Mouse (Mus musculus): ENCODE data around the gene Fam209. TPM values are rescaled to one million over a fixed set of nuclear protein-coding genes. Genes with fewer than 3 reads are reported as not detected.

Fam209 gene
- polyA plus RNA-seq (2016; fragmentation: Nextera tagmentation; extraction: Ambion mirVana) = 0.38 and 0.81 TPM in 2 replicates

DNA sequence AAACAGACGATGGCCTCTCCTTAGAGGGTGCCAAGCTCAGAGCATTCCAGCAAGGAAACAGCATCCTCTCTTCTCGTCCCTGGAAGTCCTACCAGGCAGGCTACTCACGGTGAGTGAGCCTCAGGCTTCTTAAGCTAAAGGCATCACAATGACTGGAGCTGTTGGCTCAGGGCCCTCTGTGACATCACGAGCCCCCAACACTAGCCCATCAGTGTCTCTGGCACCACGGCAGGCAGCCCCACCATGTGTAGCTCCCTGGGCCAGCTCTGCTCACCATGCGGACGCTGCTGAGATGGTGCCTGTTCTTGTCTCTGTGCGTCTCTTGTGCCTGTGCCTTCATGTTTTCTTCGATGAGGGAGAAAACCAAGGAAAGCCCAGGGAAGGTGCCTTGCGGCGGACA is at the start of gene Fam209:
Gene Fam209 (plus strand): TSS at position 203 of the 400 bp plus-strand sequence.
- H3K4me3 ChIP-seq (replicated peaks) = no peak within 1 kb of the TSS
- H3K27ac ChIP-seq = no peak within 1 kb of the TSS
- ATAC-seq (ENCODE audit: low FRiP score) = no peak
- H3K9ac ChIP-seq = no peak within 1 kb of the TSS
- H3K27me3 ChIP-seq = peaks cover 7% of the 10 kb centered on the region; the same call in 1 of the 2 replicates
- H3K9me3 ChIP-seq = no peaks in the 10 kb centered on the region
- no peak within 1 kb of the TSS for H3K4me2 ChIP-seq
- 89% methylated on average over 11 of the region's 11 CpGs for WGBS
- H3K4me1 ChIP-seq = peaks cover 17% of the 10 kb centered on the region; the same call in 1 of the 2 replicates
- H3K36me3 ChIP-seq (replicated peaks) = peaks cover 22% of the 10 kb centered on the region

DNA sequence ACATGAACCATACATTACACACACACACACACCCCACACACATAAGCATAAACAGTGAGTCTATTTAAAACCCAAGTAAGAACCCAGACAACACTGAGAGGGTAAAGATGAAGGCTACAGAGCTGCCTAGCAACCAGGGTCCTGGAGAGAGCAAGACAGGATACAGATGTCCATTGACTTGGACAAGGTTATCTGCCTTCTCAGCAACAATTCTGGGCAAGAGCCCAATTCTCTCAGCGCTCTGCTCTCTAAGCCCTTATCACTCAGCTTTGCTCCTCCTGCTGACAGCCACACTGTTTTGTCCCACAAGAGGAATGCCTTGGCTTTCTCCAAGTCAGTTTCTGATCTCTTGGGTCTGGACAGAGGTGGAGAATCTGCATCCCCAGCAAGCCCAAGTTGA is 41.7 kb upstream of the Fam209 start:
- no peak for ATAC-seq (ENCODE audit: low FRiP score)
- 90% methylated on average over 1 of the region's 1 CpGs for WGBS

DNA sequence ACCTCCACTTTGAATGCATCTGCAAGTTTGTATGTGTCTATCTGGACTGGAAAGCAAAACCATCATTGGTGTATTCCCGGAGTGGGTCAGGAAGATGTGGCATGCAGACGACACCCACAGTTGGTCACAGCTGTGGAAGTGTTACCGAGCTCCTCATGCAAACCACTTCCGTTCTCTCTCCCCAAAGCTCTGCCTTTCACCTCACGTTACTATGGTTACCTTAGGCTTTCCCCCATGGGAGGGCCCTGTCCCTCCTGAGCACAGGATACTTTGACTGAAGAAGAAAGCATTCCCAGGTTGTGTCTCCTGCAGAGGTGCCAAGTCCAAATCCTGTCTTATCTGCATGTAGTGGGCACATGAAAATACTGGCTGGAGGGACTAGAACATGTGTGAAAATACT is 38.6 kb upstream of the Fam209 start:
- Histone ChIP-seq H3K4me2 (no peak overlapping the region), H3K9ac (no peak overlapping the region), H3K27ac (no peak overlapping the region), H3K4me3 (replicated peaks) (no peak overlapping the region), H3K9me3 (no peaks in the 10 kb centered on the region), H3K27me3 (peaks cover 4% of the 10 kb centered on the region; the same call in 1 of the 2 replicates), H3K36me3 (replicated peaks) (no peaks in the 10 kb centered on the region), H3K4me1 (no peaks in the 10 kb centered on the region)
- no peak for ATAC-seq (ENCODE audit: low FRiP score)
- WGBS = 63% methylated on average over 5 of the region's 5 CpGs

More for the DNA sequence above, 41.7 kb upstream of the Fam209 start:
- no peak overlapping the region for H3K27ac ChIP-seq
- no peaks in the 10 kb centered on the region for H3K4me1 ChIP-seq
- no peak overlapping the region for H3K4me2 ChIP-seq
- H3K9ac ChIP-seq = no peak overlapping the region
- H3K9me3 ChIP-seq = no peaks in the 10 kb centered on the region
- peaks cover 4% of the 10 kb centered on the region; the same call in 1 of the 2 replicates for H3K27me3 ChIP-seq
- H3K4me3 ChIP-seq (replicated peaks) = no peak overlapping the region
- H3K36me3 ChIP-seq (replicated peaks) = no peaks in the 10 kb centered on the region

DNA sequence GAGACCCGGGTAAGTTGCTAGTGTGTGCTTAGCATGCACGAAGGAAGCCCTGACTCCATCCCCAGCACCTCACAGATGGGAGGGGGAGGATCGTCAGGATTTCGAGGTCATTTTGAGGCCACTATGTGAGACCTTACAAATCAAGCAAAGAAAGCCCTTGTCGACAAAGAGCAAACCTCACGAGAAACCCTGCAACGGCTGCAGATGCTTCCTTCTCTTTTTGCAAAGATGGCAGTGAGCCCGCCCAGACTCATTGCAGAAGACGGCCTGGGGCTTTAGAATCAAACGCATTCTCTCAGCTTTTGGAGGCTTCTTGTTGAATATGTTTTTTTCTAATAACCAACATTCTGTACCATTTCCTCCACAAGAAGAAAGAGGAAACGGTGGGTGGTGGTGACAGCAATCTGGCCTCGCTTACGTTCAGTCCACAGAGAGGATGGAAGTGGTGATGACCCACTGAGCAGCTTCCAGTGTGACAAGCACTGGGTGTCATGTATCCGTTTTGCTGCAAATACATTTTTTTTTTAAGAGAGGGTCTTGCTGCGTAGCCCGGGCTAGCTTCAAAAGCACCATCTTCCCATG is 34.9 kb upstream of the Fam209 start:
- 79% methylated on average over 16 of the region's 16 CpGs for WGBS

DNA sequence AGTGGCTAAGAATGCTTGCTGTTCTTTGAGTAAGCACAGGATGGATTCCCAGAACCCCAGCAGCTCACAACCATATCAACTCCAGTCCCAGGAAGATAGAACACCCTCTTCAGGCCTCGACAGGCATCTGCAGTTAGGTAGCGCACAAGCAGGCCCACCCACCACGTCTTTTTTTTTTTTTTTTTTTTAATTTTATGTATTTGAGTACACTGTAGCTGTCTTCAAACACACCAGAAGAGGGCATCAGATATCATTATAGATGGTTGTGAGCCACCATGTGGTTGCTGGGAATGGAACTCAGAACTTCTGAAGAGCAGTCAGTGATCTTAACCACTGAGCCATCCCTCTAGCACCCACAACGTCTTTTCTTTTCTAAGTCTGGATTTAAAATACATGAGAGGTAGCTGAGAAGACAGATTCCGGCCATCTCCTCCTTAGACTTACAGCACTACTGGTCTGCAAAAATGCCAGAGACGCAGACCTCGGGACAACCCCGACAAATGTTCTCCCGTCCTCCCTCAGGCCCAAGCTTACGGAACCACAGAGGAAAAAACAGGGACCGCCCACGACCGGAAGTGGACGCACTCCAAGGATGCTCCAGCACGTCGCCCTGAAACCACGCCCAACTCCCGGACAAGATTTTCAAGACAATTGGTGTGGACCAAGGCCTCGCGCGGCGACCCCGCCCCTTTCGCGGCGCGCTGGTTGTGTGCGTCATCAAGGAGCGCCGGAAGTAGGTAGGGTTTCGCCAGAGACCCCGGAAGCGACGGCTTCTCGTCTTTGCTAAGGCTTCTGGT is 32.3 kb upstream of the Fam209 start, which contains the start of gene Rtf2:
Gene Rtf2 (plus strand): TSS at position 714 of the 797 bp plus-strand sequence.
- WGBS = 2% methylated on average over 35 of the region's 35 CpGs
- Histone ChIP-seq H3K4me1 (peaks cover 18% of the 10 kb centered on the region), H3K36me3 (replicated peaks) (peaks cover 4% of the 10 kb centered on the region; the same call in 1 of the 2 replicates), H3K27ac (peak within 1 kb of the TSS; percentile 48; the same call in 1 of the 2 replicates), H3K27me3 (peaks cover 4% of the 10 kb centered on the region; the same call in 1 of the 2 replicates), H3K4me2 (peak within 1 kb of the TSS; percentile 77), H3K9me3 (no peaks in the 10 kb centered on the region), H3K4me3 (replicated peaks) (peak within 1 kb of the TSS; percentile 74), H3K9ac (peak within 1 kb of the TSS; percentile 67)
- ATAC-seq (ENCODE audit: low FRiP score) = peak; percentile 98

More for the DNA sequence above, 34.9 kb upstream of the Fam209 start:
- no peak overlapping the region for H3K4me2 ChIP-seq
- H3K9ac ChIP-seq = no peak overlapping the region; the same call in 1 of the 2 replicates
- no peaks in the 10 kb centered on the region for H3K36me3 ChIP-seq (replicated peaks)
- no peak for ATAC-seq (ENCODE audit: low FRiP score)
- peaks cover 4% of the 10 kb centered on the region; the same call in 1 of the 2 replicates for H3K27me3 ChIP-seq
- no peak overlapping the region for H3K27ac ChIP-seq
- H3K4me3 ChIP-seq (replicated peaks) = no peak overlapping the region
- H3K9me3 ChIP-seq = no peaks in the 10 kb centered on the region
- peaks cover 18% of the 10 kb centered on the region for H3K4me1 ChIP-seq

DNA sequence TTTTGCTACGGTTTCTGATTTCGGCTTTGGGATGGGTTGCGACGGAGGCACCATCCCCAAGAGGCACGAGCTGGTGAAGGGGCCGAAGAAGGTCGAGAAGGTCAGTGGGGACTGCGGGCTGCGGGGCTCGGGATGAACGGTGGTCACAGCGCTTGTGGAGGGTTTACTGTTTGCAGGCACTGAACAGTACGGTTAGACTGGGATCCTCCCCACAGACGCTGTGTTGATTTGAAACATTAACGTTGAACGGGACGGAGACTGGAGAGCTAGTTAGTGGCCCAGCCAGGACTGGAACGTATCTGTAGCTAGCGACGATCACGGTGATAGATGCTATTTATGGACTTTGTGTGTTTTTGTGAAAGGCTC is 31.7 kb upstream of the Fam209 start:
- H3K36me3 ChIP-seq (replicated peaks) = peaks cover 9% of the 10 kb centered on the region
- H3K4me1 ChIP-seq = peaks cover 18% of the 10 kb centered on the region
- peak overlapping the region; percentile 77 for H3K4me2 ChIP-seq
- WGBS = 2% methylated on average over 21 of the region's 21 CpGs
- no peak overlapping the region; the same call in 1 of the 2 replicates for H3K27ac ChIP-seq
- H3K27me3 ChIP-seq = no peaks in the 10 kb centered on the region
- no peaks in the 10 kb centered on the region for H3K9me3 ChIP-seq
- peak overlapping the region; percentile 74 for H3K4me3 ChIP-seq (replicated peaks)
- ATAC-seq (ENCODE audit: low FRiP score) = peak; percentile 75
- peak overlapping the region; percentile 67 for H3K9ac ChIP-seq

DNA sequence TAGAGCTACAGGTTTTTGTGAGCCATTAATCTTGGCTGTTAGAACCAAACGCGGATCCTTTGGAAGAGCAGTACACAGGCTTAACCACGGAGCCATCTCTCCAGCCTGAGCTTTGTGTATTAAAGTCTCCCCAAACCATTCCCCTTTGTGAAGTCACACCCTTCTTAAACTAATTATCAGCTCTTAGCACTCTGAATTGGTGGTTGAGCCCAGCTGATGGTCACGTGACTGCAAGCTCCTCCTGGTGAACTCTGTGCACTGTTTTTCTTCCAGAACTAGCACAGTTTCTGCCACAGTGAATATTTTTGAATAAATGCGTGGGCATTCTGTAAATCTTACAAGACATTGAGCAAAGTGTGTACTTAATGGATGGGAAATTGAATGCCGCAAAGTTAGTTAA is 31.1 kb upstream of the Fam209 start:
- Histone ChIP-seq H3K36me3 (replicated peaks) (peaks cover 15% of the 10 kb centered on the region), H3K9ac (peak overlapping the region; percentile 67), H3K4me3 (replicated peaks) (peak overlapping the region; percentile 74), H3K27me3 (no peaks in the 10 kb centered on the region), H3K4me2 (peak overlapping the region; percentile 77), H3K4me1 (peaks cover 18% of the 10 kb centered on the region), H3K27ac (no peak overlapping the region), H3K9me3 (no peaks in the 10 kb centered on the region)
- WGBS = 35% methylated on average over 6 of the region's 6 CpGs
- ATAC-seq (ENCODE audit: low FRiP score) = no peak

DNA sequence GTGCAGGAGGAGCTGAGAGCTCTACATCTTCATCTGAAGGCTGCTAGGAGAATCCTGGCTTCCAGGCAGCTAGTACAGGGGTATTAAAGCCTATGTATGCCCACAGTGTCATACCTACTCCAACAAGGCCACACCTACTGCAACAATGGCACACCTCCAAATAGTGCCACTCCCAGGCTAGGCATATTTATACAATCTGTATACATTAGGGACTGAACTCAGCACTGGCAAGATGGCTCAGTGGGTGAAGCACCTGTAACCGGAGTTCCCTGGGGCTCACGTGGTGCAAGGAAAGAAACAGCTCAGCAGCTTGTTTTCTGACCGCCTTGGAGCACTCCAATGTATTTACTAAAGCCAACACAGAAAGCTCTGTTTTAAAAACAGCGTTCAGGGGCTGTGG is 26.7 kb upstream of the Fam209 start:
- no peak overlapping the region for H3K4me3 ChIP-seq (replicated peaks)
- H3K36me3 ChIP-seq (replicated peaks) = peaks cover 59% of the 10 kb centered on the region
- H3K27me3 ChIP-seq = no peaks in the 10 kb centered on the region
- no peak for ATAC-seq (ENCODE audit: low FRiP score)
- 91% methylated on average over 4 of the region's 4 CpGs for WGBS
- H3K4me2 ChIP-seq = no peak overlapping the region
- no peak overlapping the region for H3K27ac ChIP-seq
- H3K4me1 ChIP-seq = peaks cover 12% of the 10 kb centered on the region
- no peaks in the 10 kb centered on the region for H3K9me3 ChIP-seq
- no peak overlapping the region for H3K9ac ChIP-seq

DNA sequence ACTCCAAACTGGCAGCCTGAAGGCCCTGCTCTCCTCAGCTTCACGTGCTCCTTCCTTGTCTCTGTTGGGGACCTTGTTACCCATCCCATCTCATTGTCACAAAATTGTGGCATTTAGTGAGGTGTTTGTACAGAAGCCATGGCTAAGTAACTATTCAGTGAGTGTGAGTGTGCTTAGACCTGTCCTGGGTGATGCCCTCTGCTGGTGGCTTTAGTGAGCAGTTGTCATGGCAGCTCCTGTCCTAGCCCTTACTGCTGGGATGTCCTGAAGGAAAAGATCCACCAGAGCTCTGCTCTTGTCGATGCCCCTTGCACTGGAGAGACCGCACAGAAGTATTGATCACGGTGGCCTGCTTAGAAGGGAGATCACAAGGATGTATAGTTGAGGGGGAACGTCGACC is 25.0 kb upstream of the Fam209 start:
- 85% methylated on average over 6 of the region's 6 CpGs for WGBS
- Histone ChIP-seq H3K27ac (no peak overlapping the region), H3K27me3 (no peaks in the 10 kb centered on the region), H3K9me3 (no peaks in the 10 kb centered on the region), H3K4me1 (no peaks in the 10 kb centered on the region), H3K4me2 (no peak overlapping the region), H3K9ac (no peak overlapping the region), H3K36me3 (replicated peaks) (peaks cover 74% of the 10 kb centered on the region), H3K4me3 (replicated peaks) (no peak overlapping the region)
- ATAC-seq (ENCODE audit: low FRiP score) = no peak

DNA sequence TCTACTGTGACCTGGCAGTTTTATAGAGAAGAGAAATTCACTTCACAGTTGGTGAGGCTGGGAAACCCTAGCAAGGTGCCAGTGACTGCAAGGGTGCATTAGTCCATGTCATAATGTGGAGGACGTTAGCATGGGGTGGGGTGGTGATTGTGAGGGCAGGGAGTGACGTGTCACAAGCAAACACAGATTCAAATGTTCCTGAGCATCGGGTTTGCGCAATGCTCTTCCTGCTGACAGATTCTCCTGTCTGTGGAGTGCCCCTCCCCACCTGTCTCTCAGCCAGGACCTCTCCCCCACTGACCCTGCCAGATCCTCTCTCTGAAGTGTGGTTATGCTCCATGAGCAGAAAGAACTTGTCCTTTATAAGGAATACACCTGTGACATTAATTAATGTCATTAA is 24.0 kb upstream of the Fam209 start:
- Histone ChIP-seq H3K4me2 (no peak overlapping the region), H3K4me3 (replicated peaks) (no peak overlapping the region), H3K4me1 (no peaks in the 10 kb centered on the region), H3K36me3 (replicated peaks) (peaks cover 84% of the 10 kb centered on the region), H3K27me3 (no peaks in the 10 kb centered on the region), H3K27ac (no peak overlapping the region), H3K9me3 (no peaks in the 10 kb centered on the region), H3K9ac (no peak overlapping the region)
- no peak for ATAC-seq (ENCODE audit: low FRiP score)
- 94% methylated on average over 4 of the region's 4 CpGs for WGBS

DNA sequence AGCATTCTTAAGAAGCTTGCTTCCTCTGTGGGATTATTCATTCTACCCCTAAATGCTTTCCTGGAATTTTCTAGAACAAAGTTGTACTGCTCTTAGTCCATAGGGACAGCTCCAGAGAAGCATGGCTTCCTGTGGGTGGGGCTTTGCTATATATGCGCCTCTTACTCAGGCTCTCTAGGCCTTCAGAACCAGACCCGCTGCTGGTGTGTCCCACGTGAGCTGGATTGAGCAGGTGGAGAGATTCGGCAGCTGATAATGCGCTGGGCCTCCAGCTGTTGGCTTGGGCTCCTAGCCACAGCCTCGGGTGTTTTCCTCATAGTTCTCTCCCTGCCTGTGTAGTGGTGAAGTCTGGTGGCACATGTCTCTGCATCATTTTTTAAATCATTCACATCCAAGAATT is 21.7 kb upstream of the Fam209 start:
- Histone ChIP-seq H3K9me3 (no peaks in the 10 kb centered on the region), H3K27me3 (no peaks in the 10 kb centered on the region), H3K9ac (no peak overlapping the region), H3K27ac (no peak overlapping the region), H3K4me1 (no peaks in the 10 kb centered on the region), H3K4me3 (replicated peaks) (no peak overlapping the region), H3K4me2 (no peak overlapping the region), H3K36me3 (replicated peaks) (peaks cover 84% of the 10 kb centered on the region)
- WGBS = 92% methylated on average over 6 of the region's 6 CpGs
- ATAC-seq (ENCODE audit: low FRiP score) = no peak

DNA sequence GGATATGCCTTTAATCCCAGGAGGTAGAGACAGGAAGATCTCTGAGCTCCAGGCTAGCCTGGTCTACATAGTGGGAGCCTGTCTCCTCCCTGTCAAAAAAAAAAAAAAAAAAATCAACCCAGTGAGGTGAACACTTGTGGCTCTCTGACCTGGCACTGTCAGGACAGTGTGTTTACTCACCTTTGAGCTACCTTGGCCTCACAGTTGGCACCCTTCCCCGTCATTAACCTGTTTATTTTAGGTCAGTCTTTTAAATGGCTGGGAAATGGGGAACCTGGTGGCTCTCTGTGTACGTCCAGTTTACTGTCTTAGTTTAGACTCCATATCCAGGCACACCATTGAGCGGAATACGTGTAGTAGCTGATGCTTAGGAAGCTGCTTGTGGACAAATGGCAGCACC is 20.3 kb upstream of the Fam209 start:
- Histone ChIP-seq H3K9ac (no peak overlapping the region), H3K4me3 (replicated peaks) (no peak overlapping the region), H3K9me3 (no peaks in the 10 kb centered on the region), H3K27me3 (no peaks in the 10 kb centered on the region), H3K4me1 (no peaks in the 10 kb centered on the region), H3K27ac (no peak overlapping the region), H3K36me3 (replicated peaks) (peaks cover 70% of the 10 kb centered on the region), H3K4me2 (no peak overlapping the region)
- no peak for ATAC-seq (ENCODE audit: low FRiP score)
- WGBS = 96% methylated on average over 4 of the region's 4 CpGs

Data from forebrain, embryonic 12.5 days (tissue).